Mouse (Mus musculus) spleen, adult 2 months (tissue): ENCODE measurements around the gene Smarcal1.

Source experiments
- CTCF ChIP-seq: fragments of 200-500 bp; IDR thresholded peaks from 2 replicates; pipeline ENCODE4 v1.5.1; 2011; ENCODE audit warnings: mild to moderate bottlenecking, inconsistent platforms; ENCODE audit not compliant: insufficient read depth, insufficient read length, insufficient replicate concordance; ENCODE audit errors: extremely low read depth
- POLR2A ChIP-seq: fragments of 200-500 bp; IDR thresholded peaks from 2 replicates; pipeline ENCODE4 v1.6.1; 2011; ENCODE audit warnings: low read depth, low read length, inconsistent platforms

GRCm38 (mm10) chr1:72564334-72564962, 18.6 kb upstream of the Smarcal1 start:
- no peak for TF ChIP-seq CTCF
- no peak for TF ChIP-seq POLR2A
